Mouse (Mus musculus): ENCODE measurements around the gene Grap.
"Not testable (repeated sequence)": the region's sequence is repeated elsewhere in the genome, so short reads cannot be mapped to it uniquely, and the experiment has no call there.

Gene Grap

GRCm38 (mm10) chr11:61639601-61640177 lies 13.4 kb upstream of the Grap start:
- no peak for DNase-seq

GRCm38 (mm10) chr11:61640585-61640984 lies 12.5 kb upstream of the Grap start:
- DNase-seq: not testable (repeated sequence)

- no peak for DNase-seq
Measured at GRCm38 (mm10) chr11:61642106-61642505, 11.0 kb upstream of the Grap start.

DNA sequence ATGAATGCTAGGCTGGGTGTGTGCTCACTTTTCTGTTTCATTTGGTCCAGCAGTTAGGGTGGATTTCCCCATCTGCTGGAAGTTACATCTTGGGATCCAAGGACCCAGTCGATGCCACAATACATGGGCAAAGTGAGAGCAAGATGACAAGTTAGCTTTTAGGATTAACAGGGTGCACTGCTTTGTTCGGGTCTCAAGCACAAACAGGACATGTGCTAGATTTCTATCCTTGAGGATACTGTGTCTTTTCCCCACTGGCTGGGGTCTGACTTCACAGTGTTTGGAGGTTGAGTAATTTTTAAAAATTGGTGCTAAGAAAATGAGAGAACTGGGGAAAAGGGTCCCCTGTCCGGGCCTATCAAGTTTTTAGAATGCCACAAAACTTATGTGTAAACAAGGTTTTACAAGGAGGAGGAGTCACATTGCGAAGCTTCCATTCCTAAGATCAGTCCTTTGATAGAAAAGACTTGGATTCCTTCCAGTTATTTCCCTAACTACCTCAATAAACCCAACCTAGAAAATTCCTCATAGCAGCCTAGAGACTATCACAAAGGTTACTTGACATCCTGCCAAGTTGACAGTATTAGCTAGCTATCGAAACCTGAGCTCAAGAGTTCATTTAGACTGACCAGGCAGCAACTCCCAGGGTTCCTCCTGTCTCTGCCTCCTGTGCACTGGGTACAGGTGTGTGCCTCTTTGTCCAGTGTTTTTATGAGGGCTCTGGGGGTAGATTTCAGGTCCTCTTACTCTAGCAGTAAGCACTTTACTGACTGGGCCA lies 9.7 kb upstream of the Grap start:
- DNase-seq: no peak

DNA sequence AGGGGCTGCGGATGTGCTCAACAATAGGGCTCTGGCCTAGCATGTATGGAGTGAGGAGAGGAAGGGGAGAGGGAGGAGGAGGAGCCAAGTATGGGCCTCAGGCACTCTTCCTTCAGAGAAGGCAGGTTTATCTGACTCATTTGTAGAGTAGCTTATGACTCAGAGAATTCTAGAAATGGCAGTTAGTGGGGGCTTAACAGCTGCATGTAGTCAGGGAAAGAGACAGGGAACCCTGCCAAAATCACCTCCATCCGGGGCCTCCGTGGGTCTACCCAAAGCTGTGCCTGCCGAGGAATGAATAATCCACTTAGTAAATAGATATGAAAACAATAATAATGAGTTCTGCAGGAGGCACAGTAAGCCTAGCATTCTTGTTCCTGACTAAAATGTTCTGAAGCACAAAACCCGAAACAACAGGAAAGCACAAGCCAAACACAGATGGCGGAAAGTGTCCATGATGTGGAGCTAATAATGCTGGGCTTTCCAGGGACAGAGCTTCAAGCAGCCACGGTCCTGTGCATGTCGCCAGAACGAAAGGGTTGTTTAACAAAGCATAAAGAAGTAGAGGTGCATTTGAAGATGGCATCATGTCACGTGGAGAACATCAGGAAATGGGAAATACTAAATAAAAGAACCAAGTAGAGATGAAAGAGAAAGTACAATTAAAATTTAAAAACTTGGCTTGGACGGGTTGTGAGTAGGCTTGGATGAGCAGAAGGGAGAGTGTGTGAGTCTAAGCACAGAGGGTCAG lies 8.3 kb upstream of the Grap start:
- peak; percentile 78 for DNase-seq

- no peak for DNase-seq
Measured at GRCm38 (mm10) chr11:61645357-61645857, 7.7 kb upstream of the Grap start.

GRCm38 (mm10) chr11:61646499-61647039 lies 6.5 kb upstream of the Grap start:
- no peak for DNase-seq

DNA sequence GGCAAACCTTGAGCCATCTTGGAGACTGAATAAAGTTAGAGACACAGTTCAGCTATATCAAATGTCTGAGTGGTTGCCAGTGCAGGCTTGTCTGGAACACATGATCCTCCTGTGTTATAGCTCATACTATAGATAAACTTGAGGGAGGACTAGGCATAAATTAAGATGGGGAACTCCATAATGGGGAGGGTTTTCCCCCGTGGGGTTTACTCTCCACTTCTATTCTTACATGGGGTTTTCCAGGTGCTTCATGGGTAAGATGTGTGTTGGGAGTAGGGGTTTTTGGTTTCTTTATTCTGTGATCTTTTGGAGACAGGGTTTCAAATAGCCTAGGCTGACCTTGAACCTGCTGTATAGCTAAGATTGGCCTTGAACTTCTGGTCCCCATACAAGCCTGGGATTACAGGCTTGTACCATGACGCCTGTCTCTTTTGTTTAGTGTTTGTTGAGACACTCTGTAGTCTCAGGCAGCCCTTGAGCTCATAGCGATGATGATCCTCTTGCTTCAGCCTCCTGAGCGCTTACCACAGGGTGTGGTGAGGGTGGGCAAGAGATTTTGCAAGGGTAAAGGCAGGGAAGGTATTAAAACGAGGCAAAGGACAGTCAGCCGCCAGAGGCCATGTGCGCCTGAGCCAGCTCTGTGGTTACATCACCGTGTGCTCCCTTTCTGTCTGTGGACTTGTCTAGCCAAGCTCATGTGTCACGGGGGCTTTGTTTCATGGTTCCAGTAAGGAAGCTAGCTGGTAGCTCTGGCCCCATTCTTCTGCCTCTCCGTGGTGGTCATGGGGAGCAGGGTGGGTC lies 5.8 kb upstream of the Grap start:
- DNase-seq: no peak

- no peak for DNase-seq
Measured at GRCm38 (mm10) chr11:61647956-61648748, 4.9 kb upstream of the Grap start.

DNA sequence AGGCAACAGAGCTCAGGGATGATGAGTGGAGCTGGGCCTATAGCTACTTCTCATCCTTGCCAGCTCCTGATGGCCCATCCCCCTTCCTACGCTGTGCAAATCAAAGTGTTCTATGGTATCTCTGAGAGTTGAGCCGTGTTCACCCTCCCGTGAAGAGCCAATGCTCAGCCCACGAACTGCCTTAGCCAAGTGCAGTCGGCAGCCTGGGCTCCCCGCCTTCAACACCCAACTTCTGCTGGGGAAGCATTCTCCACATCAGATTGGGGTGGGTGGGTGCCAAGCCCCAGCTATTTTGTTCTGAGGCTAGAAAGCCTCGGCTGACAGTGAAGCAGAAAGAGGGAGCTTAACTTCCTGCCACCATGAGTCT lies 4.3 kb upstream of the Grap start:
- peak; percentile 76 for DNase-seq

GRCm38 (mm10) chr11:61649163-61649580 lies 3.9 kb upstream of the Grap start:
- DNase-seq: no peak

DNA sequence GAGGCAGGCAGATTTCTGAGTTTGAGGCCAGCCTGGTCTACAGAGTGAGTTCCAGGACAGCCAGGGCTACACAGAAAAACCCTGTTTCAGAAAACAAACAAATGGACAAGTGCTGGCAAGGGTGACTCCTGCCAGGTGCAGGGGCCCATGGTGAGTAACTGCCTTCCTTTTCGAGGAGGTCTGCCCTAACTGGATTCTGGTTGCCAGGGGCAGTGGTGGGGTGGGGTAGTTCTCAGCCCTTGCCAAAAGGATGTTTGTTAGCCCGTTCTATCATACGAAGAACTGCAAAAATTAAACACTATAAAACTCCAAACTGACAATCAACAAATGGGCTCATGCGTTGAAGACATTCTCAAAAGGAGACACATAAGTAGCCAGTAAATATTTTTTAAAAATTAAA lies 3.4 kb upstream of the Grap start:
- no peak for DNase-seq

- no peak for DNase-seq
Measured at GRCm38 (mm10) chr11:61650470-61651265, 2.4 kb upstream of the Grap start.

- no peak for DNase-seq
Measured at GRCm38 (mm10) chr11:61652216-61652615, 849 bp upstream of the Grap start.

DNA sequence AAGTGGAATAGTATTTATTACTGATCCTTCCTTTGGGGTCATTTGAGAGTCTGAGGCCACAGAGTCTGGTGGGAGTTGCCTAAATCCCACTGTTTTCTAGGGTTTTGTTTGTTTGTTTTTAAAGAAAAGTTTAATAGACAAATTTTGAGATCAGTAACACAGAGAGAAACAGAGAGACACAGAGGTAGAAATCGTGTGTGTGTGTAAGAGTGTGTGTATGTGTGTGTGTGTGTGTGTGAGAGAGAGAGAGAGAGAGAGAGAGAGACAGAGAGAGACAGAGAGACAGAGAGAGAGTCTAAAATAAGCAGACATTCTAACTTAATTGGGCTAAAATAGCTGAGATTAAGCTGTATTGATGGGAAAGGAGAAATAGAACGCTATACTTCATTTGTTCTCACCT lies 503 bp downstream of the Grap start:
- no peak for DNase-seq

DNA sequence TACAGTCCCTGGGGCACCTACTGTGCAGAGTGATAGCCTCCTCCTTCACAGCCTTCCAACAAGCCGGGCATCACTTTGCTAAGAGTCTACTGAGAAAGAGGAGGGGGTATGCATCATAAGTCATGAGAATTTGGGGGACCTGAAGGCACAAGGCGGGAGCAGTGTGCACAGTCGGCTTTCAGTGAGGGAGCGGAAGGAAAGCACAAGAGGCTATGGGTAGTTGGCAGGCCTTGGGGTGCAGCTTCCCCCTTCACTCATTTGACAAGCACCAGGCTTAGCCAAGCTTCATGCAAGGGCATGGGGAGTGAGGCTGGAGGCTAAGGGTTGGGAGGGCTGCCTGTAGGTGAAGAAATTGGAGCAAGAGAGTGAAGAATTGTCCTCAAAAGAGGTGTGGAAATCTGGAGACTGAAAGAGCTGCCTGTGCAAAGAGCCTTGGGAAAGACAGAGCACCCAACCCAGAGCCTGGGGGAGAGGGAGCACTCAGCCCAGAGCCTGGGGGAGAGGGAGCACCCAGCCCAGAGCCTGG lies 1.8 kb downstream of the Grap start:
- DNase-seq: no peak

- no peak for DNase-seq
Measured at GRCm38 (mm10) chr11:61655649-61656048, 2.6 kb downstream of the Grap start.

DNA sequence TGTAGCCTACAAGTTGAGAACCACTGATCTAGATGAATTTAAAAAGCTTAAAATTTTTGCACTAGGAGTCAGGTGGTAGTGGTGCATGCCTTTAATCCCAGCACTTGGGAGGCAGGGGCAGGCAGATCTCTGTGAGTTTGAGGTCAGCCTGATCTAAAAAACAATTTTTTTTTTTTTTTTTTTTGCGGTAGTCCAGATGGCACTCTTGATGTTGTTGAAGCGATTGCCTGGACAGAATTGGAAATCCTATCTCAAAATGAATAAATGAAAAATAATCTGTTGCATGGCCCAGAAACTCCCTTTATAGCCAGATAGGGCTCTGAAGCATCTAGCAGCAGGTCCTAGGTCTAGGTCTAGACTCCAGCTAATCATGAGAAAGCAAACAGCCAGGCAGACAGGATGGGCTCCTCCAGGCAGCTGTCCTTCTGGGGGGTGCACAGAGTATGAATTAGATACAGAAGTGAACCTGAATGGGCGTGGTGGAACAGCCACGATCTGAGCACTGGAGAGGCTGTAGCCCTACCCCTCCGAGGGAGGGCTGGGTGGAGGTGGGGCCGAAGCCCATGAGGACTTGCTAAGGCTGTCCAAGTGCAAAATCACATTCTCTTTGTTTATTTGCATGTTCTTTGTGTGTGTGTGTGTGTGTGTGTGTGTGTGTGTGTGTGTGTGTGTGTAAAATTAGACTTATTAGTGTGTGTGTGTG lies 3.2 kb downstream of the Grap start:
- no peak for DNase-seq

GRCm38 (mm10) chr11:61657432-61657831 lies 4.4 kb downstream of the Grap start:
- no peak for DNase-seq

DNA sequence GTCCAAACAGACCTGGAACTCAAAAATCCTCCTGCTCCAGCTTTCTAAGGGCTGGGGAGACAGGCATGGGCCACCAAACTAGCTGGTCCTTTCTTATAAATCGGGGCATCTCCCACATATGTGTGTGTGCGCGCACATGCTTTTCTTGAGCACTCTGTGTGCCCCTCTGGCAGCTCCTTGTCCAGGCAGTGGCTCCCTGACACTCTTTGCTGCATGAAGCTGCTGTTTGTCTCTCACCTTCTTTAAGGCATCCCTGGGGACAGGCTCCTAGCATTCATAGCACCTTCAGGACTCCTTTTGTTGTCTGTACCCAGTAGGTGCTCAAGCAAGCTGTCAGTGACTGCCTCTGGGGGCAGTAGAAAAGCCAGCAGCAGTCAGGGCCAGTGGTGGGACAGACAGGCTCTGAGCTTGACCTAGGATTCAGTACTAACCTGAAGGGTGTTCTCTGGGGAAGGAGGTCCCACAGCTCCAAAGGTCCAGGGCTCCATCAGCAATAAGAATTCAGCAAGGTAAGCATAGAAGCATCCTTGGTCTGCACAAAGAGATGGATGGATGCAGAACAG lies 5.4 kb downstream of the Grap start:
- no peak for DNase-seq
